Mouse (Mus musculus): ENCODE results near the gene Cacna1c.

GRCm38 (mm10) chr6:119175078-119175853 lies 21.0 kb downstream of the Cacna1c start, which contains the start of gene Dcp1b:
- peak; percentile 17 for TF ChIP-seq CTCF (IDR thresholded peaks at IDR 0.05; ENCODE audit: low read depth, low read length)
- 0 out of 2 replicates have a peak, but pooled peaks have one; percentile 2 for TF ChIP-seq EP300 (IDR thresholded peaks at IDR 0.05; ENCODE audit: insufficient read depth, low read depth, low read length)

All from ES-Bruce4 (cell line).